Mouse (Mus musculus): ENCODE data around the gene Kdm5a. TPM values are rescaled to one million over a fixed set of nuclear protein-coding genes. Genes with fewer than 3 reads are reported as not detected.

Kdm5a gene
- total RNA-seq, 2 experiments from 2014 or later = 34.7 to 37.0 TPM

DNA sequence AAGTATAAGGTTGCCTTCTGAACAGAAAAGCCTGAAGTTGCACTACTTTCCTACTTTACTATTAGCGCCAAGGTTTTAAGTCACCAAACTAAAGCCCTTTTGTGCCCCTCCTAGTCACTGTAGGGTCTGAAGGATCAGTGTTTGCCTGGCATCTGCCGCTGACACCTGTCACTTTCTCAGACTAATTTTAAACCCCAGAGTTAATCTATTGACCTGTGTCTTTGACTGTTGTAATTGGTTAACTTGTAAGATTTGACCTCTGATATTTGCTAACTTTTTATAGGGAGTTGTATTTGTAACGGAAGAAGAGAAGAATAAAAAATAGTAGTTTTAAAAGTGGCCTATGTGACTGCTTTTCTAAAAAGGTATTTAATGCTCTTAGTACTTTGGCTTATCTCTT is 74.2 kb downstream of the Kdm5a start:
- DNase-seq = no peak
- intact Hi-C loops (cut with DNase I) = no loop called here

DNA sequence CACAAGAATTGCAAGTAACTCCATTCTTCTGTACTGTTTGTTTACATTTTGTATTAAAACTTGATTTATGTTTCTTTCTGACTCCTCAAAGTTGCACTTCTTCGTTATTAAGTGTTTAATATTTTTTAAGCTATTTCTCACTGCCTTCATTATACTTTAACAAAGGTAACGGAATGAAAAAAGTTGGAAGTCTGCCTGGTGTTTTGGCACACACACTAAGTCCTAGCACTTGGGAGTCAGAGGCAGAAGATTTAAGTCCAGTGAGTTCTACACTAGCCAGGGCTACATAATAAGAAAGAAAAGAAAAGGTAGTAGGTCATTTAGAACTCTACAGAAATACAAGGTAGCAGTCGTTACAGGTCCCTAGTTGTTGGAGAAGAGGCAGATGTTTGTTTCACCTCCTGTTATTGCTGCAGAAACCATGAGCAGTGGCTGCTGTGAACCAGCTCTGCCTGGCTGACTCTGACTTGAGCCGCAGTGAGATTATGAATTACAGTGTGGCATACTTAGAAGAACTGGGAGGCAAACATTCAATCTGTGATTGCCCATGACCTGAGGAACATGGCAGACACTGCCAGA is 78.3 kb downstream of the Kdm5a start:
- intact Hi-C loops (cut with DNase I) = no loop called here
- no peak for DNase-seq

DNA sequence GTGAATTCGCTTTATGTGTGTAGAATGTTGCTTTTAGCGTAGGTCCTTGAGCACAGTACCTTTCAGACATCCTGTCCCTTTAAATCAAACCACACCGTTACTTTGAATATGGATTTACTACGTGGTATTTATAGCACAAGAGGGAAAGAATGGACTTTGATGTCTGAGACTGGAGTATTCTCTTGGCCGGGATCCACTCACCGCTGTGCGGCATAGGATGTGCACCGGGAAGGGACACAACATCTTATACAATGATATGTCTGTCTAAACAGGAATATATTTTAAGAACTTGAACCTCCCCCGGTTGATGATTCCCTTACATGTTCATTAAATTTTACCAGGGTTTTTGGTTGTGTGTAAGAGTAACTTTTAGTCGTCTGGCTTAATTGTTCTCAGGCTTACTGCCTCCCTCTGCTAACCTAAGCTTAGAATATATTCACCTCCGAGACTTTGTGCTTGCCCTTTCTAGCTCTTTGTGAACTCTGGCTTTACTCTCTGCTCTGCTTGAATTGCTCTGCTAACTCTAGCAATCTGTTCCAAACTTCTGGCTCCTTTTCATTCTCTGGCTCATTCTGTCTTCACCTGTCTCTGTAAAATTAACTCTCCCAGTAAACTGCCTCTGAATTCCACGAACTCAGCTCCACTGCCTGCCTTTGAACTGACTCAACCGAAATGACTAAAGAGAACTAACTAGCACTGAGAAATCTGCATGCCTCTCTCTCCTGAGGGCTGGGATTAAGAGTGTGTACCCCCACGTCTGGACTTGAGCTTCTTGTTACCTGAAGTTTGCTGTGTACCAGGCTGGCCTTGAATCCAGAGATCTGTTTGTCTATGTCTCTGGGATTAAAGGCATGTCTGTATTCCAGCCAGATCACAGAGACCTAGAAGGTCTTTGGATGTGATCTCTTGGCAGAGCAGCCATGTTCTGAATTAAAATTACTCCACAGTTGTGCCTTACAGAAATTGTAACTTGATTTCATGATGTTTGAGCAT is 79.7 kb downstream of the Kdm5a start:
- no peak for DNase-seq
- intact Hi-C loops (cut with DNase I) = no loop called here

DNA sequence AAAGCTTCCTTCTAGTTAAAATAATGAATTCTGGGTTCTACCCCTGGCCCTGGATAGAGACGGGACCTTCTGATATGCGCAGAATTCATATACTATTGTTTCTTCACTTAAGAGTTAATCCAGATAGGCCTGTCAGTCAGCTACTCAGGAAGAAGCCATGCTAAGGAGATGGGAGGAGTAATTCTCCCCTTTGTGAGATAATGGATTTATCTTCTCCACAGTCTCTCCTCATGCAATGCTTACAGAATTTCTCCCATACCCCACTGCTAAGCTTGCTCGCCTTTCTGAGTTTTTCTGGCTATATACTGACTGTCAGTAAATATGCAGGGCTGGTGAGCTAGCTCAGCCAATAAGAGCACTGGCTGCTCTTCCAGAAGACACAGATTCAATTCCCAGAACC is 86.3 kb downstream of the Kdm5a start:
- intact Hi-C loops (cut with DNase I) = no loop called here
- no peak for DNase-seq

DNA sequence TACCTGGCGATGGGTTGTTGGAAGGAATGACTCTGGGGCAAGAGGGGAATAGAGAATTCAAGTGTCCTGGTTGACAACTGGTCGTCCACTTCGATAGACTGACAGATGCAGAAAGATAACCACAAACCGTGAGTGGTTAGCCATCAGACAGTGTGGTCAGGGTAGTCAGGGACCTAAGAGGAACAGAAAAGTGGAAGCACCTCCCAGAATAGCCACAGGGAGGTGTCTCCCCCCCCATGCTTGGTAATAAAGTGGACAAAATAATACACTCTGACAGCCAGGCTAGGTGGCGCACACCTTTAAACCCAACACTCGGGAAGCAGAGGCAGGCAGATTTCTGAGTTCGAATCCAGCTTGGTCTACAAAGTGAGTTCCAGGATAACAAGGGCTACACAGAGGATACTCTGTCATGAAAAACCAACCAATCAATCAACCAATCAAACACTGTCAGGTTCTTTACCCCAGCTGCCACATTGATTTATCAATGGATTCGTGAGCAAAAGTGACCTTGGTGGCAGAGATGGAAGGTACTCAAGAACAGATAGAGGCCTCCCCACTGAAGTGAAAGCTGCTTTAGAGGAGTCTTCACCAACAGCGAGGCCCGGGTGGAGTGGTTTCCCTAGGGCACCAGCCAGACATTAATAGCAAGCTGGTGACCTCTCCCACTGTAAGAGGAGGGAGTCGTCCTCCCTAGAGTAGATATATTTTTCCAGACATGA is 88.6 kb downstream of the Kdm5a start:
- no peak for DNase-seq
- intact Hi-C loops (cut with DNase I) = no loop called here

DNA sequence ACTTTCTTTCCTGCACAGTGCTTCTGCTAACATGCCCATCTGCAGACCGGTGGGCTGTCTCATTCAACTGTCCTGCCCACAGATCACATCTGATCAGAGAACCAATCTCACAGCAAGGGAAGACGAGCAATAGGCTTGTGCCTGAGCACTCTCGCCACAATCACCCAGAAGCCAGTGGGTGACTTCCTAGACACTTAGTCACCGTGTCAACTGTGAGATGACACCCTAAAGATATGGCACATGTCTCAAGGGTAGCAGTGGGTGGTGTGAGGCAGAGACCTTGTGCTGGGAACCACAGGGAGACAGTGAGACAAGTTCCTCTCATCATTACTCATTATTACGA is 89.2 kb downstream of the Kdm5a start:
- intact Hi-C loops (cut with DNase I) = no loop called here
- no peak for DNase-seq

DNA sequence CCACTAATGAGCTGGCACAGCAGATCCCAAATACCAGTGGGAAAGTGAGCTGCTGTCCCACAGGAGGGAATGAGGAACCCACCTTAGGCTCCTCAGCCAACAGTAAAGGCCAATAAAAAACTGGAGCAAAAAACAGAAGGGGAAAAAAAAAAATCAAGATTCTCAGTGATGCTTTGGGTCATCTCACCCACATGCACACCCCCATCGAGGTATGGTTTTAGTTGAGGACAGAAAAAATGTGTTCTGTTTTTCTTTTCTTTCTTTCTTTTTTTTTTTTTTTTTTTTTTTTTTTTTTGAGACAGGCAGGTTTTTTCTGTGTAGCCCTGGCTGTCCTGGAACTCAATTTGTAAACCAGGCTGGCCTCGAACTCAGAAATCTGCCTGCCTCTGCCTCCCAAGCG is 89.6 kb downstream of the Kdm5a start:
- DNase-seq = no peak
- intact Hi-C loops (cut with DNase I) = no loop called here

DNA sequence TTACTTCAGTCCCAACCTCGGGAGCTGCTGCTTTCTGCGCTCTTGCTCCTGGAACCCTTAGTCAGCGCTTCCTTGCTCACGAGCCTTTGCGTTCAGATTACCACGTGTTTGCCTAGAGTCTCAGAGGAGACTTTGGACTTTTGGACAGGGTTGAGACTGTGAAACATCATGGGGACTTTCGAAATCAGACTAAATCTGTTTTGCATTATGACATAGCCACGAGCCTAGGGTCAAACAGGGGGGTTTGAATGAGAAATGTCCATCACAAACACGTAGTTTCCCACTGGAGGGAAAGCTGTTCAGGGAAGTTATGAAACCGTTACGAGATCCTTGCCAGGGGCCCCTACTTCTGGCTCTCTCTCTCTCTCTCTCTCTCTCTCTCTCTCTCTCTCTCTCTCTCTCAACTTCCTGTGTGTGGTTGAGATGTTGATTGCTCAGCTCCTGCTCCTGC is 90.7 kb downstream of the Kdm5a start:
- no peak for DNase-seq
- intact Hi-C loops (cut with DNase I) = no loop called here

DNA sequence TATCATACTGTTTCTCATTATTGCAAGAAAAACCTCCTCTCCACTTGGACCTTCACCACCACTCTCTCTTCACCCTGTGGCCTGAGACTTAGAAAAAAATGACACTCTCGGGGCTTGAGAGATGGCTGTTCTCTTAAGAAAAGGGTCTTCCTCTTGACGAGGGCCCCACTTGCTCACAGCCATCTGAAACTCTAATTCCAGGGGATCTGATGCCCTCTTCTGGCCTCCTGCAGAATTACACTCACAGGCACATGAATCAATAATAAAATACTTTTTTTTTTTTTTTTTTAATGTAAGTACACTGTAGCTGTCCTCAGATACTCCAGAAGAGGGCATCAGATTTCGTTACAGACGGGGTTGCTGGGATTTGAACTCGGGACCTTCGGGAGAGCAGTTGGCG is 93.2 kb downstream of the Kdm5a start:
- intact Hi-C loops (cut with DNase I) = no loop called here

DNA sequence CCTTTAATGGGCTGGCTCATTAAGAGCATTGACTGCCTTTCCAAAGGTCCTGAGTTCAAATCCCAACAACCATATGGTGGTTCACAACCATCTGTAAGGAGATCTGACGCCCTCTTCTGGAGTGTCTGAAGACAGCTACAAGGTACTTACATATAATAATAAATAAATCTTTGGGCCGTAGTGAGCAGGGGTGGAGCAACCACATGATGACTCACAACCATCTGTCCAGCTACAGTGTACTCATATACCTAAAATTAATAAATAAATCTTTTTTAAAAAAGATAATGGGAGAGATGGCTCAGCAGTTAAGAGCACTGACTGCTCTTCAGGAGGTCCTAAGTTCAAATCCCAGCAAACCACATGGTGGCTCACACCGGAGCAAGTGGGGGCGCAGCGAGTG is 93.8 kb downstream of the Kdm5a start:
- intact Hi-C loops (cut with DNase I) = no loop called here
- DNase-seq = no peak

More for the DNA sequence above, 93.2 kb downstream of the Kdm5a start:
- DNase-seq = no peak

DNA sequence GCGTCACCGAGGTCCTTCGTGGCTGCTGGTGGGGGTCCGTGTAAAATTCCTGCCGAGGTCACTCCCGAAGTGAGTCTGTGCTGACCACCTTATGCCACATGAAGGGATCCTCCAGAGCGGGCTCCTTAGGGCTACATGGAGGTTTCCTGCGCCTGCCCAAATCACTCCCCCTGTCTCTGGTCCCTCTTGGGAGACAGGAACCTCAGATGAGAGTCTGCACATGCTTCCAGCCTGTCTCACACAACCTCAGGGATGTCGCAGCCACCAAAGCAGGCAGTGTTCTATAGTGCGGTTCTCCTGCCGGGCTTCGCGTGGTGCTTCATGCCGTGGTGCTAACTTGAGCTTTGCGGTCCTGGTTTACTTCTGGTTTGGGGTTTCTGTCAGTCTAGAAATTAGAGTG is 97.3 kb downstream of the Kdm5a start:
- DNase-seq = no peak
- intact Hi-C loops (cut with DNase I) = no loop called here

DNA sequence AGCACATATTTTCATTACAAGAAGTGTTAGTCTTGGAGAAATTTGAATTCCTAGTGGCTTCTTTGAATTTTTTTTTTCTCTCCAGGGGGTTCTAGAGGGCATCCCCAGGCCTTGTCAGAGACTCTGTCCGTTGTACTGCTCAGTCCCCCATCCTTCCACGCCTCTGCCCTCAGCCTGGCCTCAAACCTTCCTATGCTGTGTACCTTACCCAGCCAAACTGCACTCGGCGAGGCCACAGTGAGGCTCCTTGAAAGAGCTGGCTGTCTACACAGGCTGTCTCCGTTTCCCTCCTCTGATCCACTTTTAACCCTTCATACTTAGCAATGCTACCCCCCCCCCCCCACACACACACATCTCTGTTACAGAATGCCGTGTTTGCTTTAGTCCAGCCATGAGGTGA is 98.3 kb downstream of the Kdm5a start:
- DNase-seq = no peak
- intact Hi-C loops (cut with DNase I) = no loop called here

DNA sequence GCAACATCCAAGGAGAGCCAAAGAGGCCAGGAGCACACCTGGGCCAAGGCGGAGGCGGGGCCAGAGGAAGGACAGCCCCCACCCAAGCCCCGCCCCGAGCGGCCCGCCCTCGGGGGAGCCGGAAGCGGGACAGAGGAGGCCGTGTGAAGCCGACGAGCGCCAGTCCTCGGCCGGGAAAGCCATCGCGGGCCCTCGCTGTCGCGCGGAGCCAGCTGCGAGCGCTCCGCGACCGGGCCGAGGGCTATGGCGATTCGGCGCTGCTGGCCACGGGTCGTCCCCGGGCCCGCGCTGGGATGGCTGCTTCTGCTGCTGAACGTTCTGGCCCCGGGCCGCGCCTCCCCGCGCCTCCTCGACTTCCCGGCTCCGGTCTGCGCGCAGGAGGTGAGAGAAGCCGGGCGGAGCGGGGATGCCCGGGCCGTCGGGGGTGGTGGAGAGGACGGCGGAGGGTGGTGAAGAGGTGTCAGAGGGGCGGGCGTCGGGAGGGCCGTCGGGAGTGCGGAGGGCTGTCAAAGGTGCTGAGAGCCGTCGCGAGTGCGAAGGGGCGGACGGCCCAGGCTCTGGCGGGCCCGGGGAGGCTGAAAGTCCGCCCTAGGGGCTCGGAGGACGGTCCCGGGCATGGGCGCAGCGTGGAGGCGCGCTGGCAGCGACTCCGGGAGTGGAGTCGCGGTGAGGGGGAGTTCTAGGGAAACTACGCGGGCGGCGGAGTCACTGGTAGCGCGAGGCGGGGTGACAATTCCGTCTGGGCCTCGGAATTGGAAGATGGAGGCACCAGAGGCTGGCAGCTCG is 99.4 kb downstream of the Kdm5a start, which contains the start of gene Il17ra:
TSS of gene Il17ra (plus strand) at position 162 of the 786 bp plus-strand sequence.
- peak; percentile 63 for DNase-seq
- intact Hi-C loops (cut with DNase I) = no loop called here

DNA sequence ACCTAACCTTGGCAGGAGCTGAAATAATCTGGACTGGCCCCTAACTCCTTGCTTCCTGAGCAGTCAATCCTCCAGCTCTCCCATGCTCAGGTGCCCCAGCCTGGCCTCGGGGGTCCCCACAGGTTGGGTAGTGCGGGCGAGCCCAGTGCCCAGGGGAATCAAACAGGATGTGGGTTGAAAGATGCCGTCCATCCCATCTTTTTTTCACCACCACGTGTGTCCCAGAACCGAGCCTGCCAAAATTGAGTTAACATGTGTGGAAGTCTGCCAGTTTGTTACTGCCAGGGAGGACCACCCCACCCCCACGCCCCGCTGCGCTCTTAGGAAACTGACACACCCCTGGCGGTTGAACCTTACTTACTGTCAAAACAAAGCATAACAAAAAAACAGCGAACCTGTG is 100.0 kb downstream of the Kdm5a start:
- peak; percentile 29 for DNase-seq
- intact Hi-C loops (cut with DNase I) = no loop called here

DNA sequence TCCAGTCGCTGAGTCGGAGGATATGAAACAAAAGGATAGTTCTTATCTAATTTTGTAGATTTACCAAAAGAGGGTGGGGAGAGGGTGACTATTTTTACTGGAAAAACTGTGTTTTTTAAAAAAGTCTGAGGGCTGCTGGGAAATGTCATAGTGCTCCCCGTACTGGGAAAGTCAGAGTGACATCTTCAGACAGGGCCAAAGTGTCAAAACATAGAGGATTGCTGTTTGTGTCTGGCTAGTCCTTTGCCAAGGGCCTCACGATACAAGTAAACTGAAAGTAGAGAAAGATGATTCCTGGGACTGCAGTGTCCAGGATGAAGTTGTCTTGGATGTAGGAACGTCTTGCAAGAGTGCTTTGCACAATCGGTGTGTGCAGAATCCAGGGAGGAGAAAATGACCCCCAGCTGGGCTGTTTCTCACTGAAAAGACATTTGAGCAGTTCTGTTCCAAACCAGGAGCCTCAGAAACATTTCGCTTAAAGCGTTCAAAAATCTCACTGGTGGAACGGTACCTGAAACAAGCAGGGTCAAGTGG is 100.5 kb downstream of the Kdm5a start:
- intact Hi-C loops (cut with DNase I) = no loop called here
- no peak for DNase-seq

DNA sequence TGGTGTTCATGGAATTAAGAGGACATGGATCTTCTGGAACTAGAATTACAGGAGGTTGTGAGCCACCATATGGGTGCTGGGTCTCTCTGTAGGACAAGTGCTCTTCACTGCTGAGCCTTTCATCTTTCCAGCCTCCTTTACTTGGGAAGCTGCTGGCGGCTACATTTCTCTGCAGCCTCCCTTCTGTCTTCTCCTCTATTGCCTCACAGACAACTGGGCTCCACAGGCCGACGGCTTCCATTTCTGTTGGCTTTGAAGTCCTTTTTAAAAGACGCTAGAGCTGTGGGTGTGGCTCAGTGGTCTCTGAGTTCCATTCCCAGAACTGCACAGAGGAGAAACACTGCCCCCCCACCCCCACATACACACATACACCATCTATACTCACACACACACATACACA is 101.5 kb downstream of the Kdm5a start:
- no peak for DNase-seq
- intact Hi-C loops (cut with DNase I) = no loop called here

DNA sequence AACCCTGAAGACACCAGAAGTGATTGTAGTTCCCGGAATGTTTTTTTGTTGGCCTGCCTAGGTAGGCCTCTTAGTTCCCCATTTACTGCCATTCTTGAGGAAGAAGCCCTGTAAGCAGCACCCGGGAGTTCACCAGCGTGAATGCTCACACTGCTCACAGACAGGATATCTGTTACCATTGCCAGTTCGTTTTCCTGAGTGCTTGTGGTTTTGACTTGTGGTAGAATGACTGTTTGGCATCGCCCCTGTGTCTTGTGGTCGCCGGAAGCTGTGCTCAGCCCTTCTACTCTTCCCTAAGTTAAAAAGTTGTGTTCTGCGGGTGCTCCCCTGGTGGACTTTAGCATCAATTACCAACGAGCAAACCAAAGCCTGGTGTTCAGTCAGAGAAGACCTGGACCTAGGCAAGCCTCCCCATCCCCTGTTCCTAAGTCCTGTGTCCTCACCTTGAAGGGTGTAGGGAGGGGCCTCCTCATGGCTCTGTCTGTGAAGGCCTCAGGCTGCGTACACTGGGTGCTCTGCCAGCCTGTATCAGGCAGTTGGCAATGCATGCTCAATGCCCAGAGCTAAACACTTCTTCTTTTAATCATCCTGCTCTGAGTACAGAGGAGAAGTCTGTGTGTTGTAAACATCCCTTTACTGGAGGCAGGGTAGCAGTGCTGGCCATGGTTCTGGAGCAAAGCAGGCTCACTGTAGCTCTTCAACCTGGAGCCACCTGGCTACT is 102.8 kb downstream of the Kdm5a start:
- DNase-seq = no peak
- intact Hi-C loops (cut with DNase I) = no loop called here

DNA sequence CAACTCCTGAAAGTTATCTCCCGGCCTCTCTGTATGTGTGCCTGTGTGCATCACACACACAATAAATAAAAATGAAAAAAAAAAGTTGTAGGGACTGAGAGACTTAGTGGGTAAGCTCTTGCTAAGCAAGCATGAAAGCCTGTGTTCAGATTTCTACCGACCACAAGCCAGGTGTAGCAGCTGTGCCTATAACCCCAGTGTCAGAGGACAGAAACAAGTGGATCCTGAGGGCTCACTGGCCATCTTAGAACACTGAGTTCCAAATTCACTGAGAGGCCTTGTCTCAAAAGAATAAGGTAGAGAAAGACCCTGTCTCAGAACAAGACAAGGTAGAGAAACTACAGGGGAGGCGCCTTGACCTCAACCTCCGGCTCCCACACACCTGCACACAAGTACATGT is 104.3 kb downstream of the Kdm5a start:
- intact Hi-C loops (cut with DNase I) = no loop called here
- DNase-seq = no peak

DNA sequence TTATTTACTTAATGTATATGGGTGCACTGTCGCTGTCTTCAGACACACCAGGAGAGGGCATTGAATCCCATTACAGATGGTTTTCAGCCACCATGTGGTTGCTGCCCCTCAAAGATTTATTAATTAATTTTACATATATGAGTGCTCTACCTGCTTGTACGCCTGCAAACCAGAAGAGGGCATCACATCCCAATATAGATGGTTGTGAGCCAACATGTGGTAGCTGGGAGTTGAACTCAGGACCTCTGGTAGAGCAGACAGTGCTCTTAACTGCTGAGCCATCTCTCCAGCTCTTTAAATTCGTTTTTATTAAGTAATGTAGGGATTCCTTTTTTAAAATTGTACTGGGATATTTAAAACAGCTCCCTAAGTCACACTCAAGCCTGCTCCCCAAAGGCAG is 105.3 kb downstream of the Kdm5a start:
- no peak for DNase-seq
- intact Hi-C loops (cut with DNase I) = no loop called here

DNA sequence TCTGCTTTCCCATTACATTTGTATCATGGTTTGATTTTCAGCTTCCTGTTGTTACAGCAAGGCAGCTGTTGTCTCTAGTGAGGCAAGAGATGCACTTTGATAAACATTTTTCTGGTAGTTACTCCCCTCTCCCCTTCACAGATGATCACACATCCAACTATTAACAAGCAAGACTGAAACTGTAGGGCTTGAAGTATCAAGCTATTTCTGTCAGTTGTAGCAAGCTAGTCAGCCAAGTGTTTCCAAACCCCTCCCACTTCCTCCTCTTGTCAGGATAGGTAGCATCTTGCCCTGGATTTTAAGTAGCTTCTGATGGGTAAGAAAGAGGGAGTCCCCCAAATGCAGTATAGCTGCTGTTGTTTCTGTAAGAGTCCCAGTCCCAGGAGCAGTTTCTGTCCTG is 105.8 kb downstream of the Kdm5a start:
- DNase-seq = no peak
- intact Hi-C loops (cut with DNase I) = no loop called here
